Mouse (Mus musculus) C2C12 (cell line): ENCODE results near the gene Gm20422.

Experiments
- CEBPB ChIP-seq: IDR thresholded peaks from one replicate; pipeline ENCODE4 v1.6.1; 2011; ENCODE audit warnings: low read depth, mild to moderate bottlenecking, control low read depth, moderate library complexity
- CTCF ChIP-seq: IDR thresholded peaks from one replicate; pipeline ENCODE4 v1.5.1; 2011; ENCODE audit not compliant: control insufficient read depth, insufficient read depth, insufficient read length
- MAX ChIP-seq: IDR thresholded peaks from one replicate; pipeline ENCODE4 v1.6.1; 2011; ENCODE audit warnings: mild to moderate bottlenecking, control low read depth
- MYOD1 ChIP-seq: IDR thresholded peaks from one replicate; pipeline ENCODE4 v1.6.1; 2011; ENCODE audit warnings: low read depth; ENCODE audit not compliant: control insufficient read depth, insufficient read length
- MYOG ChIP-seq: IDR thresholded peaks from one replicate; pipeline ENCODE4 v1.6.1; 2011; ENCODE audit not compliant: control insufficient read depth, insufficient read length; ENCODE audit errors: extremely low read depth
- USF1 ChIP-seq: IDR thresholded peaks from one replicate; pipeline ENCODE4 v1.6.1; 2011; ENCODE audit warnings: low read depth, mild to moderate bottlenecking, control low read depth, moderate library complexity

DNA sequence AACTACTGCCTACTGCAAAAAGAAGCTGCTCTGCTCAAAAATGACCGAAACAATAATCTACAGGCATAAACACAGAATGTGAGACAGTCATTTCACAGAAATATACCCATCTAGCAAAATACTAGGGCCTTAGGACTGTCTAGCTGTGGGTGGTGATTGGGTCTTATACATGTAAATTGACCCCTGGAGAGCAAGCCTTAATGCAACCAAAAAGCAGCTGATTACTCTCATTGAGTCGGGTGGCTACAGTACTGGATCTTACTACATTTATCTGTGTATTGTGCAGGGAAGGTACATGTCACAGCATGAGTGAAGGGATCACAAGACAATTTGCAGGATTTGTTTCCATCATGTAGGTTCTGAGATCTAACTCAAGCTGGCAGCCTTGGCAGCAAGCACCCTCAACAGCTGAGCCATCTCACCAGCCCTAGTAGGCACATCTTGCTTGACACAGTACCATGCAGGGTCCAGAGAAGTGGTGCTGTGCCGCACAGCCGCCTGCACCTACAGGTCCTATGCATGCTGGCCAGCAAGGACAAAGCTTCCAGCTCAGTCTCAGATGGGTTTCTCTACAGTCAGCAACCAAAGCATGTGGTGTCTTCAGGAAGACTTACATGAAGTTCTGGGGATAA, 12.8 kb downstream of the Gm20422 start:
- TF ChIP-seq CTCF: no peak
- no peak for TF ChIP-seq CEBPB
- TF ChIP-seq MYOD1: no peak
- no peak for TF ChIP-seq MAX
- no peak for TF ChIP-seq USF1
- TF ChIP-seq MYOG: no peak
